Mouse (Mus musculus) lung, postnatal 14 days (tissue): ENCODE measurements around the gene Ndufs8.

Source experiments
- DNase-seq: peaks from one replicate; pipeline ENCODE4 v3.0.0; 2021

Ndufs8 gene

DNA sequence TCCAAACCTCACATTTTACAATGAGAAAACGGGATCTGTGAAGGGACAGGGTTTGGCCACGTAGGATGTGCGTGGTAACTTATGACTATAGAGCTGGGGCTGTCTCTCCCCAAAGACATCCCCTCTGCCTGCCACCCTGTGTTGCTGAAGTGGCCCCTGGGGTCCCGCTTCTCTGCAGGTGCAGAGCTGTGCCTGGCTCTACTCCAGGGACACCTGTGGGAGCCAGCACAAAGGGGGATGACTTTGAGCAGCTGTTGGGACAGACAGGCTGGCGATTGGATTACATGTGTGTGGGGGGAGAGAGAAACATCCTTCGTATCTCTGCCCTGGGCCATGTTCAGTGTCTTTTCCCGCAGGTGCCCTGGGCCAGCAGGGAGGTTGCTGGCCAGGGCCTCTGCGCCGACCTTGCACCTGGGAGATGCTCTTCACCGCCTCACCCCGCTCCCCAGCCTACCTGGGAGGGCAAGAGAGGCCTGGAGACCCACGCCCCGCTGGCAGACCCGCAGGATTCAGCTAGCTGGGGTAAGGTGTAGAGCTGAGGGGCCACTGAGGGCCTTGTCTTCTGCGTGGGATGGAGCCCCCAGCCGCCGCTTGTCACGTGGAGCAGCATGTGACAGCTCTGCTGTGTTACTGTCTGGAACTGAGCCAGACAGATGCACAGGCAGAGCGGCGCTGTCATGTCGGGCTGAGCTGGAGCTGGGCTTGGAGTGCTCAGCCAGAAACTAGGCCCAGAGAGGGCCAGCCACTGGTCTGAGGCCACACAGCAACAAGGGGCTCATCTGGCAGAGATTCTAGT lies 17.9 kb upstream of the Ndufs8 start:
- DNase-seq: no peak

DNA sequence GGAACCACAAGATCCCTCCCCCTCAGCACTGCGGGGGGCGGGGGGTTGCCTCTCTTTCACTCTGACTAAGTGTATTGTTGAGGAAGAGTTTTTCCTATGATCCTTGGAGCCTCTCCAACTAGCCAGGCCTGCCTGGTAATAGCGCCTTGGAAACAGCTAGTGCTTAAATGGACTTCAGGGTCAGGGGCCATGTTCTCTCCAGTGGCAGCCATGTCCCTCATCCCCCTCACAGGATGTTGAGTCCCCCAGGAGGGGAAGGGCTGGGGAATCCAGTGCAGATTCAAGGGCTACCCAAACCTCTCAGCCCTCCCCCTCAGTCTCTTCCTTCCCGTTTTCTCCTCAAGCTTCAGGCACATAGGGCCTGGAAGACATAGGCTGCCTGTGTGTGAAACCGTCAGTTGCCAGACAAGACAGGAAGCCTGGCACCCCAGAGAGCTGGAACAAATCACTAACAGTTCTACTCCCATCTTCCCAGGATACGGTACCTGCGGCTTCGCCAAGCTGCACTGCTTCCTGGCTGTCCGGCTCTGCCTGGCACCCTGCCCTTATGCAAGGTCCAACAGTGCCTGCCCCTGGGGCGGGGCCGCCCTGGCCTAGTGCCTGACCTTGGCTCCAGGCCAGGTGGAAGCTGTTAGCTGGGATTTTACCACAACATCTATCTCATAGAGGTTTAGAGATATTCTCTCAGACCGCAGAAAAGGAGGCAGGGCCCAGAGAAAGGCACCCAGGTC lies 16.8 kb upstream of the Ndufs8 start, which contains the start of gene Aldh3b1:
Gene Aldh3b1 (minus strand): TSS at position 598 of the 731 bp plus-strand sequence.
- peak; percentile 95 for DNase-seq

DNA sequence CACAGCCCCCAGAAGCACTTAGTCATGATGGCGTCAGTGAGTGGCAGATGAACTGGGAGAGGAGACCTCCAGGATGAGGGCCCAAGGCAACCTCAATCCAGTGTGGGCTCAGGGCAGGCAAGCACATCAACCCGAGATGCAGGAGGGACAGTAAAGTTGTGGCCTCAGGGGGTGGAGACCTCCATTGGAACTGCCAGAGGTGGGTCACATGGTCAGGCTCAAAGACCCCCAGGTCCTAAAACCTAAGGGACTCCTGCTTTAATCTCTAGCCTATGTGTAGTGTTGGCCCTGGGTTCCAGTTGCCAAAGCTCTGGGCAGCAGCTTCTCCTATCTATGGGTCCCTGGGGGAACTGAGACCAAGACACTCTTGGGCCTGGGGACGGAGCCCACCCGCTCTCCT lies 16.2 kb upstream of the Ndufs8 start:
- no peak for DNase-seq

DNA sequence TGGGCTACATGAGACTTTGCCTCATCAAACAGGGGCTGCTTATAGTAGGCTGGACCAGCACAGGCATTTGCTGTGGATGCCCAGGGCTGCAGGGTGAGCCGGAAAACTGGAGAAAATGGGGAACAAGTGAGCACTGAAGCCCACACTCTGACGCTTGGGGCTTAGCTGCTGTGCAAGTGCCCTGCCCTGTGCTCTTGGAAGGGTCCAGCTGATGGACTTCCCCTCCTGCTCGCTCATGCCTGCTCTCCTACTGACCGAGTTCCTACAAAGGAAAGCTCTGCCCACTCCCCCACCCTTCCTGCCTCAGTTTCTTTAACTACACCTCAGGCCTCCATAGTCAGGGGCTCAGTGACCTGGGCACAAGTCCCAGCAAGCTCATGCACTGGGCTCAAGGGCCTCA lies 15.4 kb upstream of the Ndufs8 start:
- DNase-seq: no peak

DNA sequence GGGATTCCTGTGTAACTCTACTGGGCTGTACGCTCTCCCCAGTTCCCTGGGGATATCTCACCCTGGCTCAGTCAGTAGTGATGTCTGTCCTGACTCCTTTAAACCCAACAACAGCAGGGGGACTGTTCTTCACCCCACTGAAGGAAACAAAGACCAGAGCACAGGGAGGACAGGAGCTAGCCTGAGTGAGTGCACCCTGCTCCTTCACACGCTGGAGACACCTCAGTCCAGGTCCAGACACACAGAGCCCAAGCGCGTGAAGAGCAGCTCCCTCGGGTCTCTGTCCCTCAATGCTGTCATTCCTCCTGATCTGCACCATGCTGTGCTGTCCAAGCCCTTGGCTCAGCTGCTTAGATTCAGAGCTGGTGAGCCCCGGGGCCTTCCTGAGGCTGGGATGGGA lies 14.1 kb upstream of the Ndufs8 start:
- no peak for DNase-seq

DNA sequence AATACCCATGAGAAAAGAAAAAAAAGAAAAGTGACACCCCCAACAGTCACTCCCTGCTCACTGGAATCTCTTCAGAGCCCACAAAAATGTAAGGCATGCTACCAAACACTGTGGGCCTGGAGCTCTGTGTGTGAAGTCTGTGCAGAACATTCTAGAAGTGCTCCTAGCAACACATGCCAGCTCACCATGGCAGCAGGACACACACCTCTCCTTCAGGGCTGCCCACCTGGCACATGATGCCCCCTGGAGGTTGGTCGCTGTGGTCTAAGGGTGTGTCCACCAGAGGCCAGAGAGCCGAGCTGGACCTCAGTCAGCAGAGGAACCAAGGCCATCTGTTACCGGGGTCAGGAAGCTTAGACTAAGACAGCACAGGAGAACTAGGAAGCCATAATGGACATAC lies 13.7 kb upstream of the Ndufs8 start:
- peak; percentile 69 for DNase-seq

DNA sequence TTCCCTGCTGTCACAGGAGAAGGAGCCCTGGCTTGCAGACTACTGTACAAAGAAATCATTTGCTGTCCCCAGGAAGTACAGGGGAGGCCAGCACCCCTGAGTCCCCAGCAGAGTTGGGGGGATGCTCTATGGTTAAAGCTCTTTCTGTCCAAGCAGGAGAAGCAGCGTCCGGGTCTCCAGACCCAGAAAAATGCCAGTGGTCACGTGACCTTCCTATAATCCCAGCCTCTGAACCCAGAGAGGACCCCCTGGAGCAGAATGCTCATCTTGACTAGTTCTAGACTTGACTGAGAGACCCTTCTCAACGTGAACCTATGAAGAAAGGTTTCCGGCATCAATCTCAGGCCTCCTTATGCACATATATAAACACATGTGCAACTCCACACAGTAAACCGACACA lies 13.3 kb upstream of the Ndufs8 start:
- no peak for DNase-seq

DNA sequence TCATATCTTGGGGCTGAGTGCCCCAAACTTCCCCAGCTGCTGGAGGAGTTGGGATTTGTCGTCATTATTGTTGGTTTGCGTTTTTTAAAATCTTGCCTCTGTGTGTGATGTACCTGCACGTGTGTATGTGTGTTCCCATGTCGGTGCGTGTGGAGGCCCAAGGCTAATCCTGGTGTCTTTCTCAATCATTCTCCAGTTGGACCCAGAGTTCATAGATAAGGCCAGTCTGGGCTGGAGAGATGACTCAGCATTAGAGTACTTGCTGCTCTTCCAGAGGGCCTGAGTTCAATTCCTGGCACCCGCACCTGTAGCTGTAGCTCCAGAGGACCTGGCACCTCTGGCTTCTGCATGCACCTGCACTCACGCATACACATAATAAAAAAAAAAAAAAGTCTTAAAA lies 12.3 kb upstream of the Ndufs8 start:
- DNase-seq: no peak

DNA sequence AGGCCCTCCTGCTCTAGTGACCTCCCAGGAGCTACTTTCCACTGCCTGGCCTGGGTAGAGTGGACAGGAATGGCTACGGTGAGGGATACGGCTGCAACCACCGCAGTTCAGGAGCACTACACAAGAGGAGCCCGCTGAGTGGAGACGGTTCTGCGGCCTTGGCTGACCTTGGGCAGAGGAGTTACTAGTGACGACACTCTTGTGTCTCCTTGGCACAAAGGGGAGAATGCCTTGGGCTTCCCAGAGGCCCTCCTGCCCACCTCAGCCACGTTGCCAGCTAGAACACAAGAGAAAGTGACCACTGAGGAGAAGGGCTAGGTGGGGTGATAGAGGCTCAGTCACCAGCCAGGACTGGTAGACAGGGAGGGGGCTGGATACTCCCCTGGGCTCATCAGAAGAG lies 11.6 kb upstream of the Ndufs8 start:
- DNase-seq: no peak

DNA sequence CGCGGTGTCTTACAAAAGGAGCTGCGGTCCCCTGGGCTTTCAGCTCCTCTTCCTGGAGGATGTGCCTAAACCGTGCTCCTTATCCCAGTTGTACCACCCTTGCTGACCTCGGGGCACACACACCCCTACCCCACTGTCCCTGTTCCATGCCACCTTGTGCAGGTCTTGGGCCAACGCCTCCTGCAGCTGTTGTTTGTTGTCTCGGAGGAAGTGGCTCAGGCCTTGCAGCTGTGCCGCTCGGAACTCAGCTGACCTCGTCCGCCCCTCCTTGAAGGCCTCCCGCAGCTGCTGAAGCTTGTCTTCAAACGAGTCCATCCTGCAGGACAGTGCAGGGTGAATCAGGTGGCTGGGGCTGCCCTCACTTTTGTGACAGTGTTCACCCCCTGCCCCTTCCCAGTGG lies 11.0 kb upstream of the Ndufs8 start:
- DNase-seq: peak; percentile 39

DNA sequence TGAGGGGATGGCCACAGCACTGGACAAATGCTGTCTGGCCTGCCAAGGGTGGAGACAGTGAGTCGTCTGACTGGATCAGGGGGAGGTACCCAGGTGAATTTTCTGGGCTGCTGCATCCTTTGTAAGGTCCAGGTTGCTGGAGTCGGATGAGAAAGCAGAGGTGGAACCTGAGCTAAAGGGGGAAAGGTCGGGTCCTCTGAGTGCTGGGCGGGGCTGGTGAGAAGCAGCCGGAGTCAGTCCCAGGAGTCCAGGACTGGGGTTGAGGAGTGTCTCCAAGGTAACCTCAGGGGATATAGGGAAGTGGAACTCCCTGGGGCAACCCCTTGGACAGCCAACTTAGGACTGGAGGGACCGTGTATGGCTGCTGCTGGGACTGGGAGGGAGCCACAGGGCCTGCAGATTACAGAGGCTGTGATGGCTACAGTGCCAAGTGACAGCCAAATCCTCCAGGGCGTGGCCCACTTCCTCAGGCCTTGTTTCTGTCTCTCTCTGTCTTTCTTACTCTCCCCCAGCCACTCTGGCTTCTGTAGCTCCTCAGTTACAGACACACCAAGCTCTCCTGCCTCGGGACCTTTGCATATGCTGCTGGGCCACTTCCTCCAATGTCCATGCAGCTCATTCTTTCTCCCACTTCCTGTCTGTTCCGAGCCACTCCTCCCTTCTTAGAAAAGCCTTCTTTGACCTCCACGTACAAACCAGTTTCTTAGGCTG lies 10.2 kb upstream of the Ndufs8 start:
- DNase-seq: no peak

DNA sequence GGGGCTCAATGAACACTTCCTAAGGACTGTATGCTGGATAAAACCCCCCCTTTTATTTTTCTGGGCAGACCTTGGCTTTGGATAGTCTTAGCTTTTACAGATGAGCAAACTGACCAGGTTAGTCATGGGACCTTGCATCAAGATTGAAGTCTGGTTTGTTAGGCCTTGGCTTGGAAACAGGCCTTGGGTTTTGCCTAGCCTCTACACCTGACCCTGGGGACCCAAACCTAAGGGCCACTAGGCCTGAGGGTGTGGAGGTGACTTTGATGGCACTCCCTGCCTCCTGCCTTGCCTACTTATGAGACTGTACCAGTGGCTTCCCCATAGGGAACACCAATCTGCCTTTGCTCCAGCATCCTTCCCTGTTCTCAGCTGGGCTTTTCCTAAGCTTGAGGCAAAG lies 7.4 kb upstream of the Ndufs8 start:
- DNase-seq: no peak

DNA sequence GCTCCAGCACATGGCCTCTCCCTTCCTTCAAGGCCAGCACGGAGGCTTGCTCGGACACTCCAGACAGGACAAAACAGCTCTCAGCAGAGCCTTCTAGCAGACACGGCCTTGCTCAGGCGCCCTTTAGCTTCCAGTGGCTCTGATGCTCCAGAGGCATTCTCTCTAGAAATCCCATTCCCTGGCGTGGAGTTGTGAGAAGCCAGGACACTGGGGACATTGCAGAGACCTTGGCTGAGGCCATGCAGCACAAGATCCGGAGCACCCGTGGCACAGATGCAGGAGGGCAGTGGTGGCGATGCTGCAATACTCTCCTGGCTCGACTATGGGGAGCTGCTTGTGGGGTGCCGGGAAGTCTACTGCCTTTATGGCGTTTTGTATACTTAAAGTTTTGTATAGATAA lies 4.2 kb upstream of the Ndufs8 start:
- no peak for DNase-seq

DNA sequence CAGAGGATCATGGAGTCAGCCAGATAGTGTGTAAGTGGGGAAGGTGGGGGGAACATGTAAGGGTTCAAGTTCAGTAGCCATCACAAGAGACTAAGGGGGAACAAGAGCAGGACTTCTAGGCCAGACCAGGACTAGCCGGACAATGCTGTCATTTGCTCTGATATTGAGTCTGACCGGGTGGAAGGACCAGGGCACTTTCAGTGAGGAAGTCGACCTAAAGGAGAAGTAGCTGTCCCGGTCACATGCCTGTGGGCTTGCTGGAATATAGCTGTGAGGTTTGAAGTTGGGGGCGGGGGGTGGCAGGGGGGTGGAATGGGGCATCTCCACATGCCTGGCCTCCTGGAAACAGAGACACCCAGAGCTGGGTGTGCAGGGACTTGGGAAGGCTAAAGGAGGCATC lies 2.0 kb upstream of the Ndufs8 start:
- no peak for DNase-seq

DNA sequence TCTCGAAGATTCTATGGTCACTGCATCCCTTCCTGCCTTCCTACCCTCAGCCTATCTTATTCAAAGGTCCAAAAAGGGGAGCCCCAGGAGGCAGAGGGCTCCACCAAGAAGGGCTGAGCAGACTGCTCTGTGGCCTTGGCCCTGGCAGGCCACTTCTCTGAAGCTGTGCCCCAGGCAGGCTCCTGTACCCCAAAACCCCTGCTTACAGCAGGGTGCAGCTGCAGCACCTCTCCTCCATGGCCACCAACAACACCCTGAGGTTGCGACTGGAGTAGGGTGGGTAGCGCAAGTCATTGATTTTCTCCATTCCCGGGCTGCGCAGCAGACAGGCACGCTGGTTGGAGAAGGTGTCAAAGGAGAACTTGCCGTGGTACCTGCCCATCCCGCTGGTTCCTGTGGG lies 1.1 kb upstream of the Ndufs8 start:
- DNase-seq: no peak

DNA sequence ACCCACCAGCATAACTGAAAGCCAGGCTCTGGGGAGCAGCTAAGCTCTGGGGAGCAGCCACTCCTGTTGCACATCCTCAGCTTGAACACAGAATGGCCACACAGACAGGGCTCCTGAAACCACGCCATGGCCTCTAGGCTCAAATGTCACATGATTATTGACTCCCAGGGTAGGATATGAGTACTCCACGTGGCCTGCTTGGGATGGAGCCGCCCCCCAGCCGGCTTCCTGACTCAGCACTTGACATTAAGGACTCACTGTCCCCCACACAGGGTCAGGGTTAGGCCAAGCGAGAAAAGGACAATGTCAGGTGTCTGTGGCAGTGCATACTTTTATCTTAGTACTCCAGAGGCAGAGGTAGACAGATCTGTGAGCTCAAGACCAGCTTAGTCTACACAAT lies 2.4 kb downstream of the Ndufs8 start:
- DNase-seq: no peak

DNA sequence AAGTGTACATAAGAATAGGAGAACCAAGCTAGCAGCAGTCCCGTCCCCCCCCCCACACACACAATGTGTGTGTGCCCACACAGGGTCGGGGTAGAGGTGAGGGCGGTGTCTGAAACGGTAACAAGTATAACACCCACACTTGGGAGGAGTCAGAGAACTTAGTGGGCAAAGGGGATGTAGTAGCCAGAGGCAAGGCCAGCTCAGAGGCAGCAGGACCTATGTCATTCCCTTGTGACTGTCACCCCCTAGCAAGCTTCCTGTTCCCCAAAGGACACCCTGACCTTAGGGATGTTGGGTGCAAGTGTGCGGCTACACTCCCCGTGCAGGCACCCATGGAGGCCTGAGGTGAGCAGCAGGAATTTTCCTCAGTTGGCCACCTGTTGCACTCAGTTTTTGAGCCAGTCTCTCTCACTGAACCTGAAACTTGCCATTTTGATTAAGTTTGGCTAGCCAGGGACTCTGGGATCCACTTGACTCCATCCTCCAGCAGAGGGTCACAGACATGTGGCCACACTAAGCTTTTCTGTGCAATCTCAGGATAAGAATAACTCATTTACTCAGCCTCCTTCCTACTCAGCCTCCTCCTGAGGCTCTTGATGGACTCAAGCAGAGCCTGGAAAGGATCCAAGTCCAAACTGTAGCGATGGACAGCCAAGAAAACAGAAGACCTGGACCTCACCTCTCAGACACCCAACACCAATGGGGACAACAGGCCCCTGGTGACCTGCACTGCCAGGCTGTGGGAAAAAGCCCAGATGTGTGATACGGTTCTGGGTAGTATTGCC lies 4.5 kb downstream of the Ndufs8 start:
- no peak for DNase-seq

DNA sequence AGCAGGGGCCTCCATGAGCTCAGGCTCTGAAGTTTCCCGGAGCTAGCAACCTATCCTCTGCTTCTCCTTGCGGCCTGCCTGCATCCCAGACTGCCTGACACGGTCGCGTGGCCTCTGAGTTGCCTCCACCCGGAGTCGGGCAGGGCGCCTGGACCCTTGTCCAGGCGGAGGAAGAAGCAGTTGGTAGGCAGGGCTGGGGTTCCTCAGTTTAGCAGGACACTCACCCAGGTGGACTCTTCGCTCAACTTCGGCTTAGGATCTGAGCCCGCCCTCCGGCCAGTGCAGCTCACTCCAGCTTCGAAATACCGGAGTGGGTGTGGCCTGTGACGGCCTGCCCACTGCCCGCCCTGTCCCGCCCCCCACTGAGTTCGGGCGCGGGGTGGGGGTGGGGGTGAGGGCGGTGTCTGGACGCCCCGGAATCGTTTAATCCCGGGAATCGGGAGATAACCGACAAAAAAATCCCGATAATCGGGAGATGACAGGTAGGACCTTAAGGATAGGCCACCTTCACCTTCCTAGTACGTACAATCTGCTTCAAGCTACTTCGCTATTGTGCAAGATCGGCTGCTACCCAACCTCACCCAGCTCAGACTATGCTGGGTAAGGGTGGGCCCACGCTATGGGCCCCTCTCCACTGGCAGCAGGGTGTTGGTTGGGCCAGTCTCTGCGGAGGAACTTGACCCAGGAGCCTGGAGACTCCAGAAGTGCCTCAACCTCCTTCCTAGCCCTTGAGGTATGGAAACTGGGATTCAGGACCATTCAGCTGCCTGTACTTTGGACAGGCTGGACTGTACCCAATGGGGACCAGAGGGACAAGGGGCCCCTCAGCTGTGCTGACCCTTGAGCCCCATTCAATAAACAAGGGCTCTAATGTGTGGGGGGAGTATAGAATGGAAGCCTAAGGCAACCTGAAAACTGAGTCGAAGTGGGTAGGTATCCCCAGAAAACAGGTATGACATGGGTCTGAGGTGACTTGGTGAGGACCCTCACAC lies 5.5 kb downstream of the Ndufs8 start, which contains the start of gene Tcirg1:
Gene Tcirg1 (minus strand): TSS at position 339 of the 992 bp plus-strand sequence.
- DNase-seq: peak; percentile 82

DNA sequence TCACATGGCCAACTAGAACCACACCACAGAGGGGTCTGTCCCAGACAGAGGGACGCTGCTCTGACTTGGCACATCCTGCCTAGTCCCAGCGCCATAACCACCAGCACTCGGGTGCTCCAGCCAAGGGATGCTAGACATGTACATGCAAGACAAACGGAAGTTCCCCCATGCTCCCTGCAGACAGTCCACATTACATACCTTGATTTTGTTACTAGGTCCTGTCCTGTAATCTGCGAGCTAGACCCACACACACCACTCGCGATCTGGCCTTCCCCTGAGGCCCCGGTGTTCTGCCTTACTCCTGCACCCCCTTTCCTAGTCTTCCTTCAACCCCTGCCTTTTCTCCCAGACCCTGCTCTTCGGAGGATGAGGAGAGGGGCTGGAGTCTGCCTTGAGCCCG lies 6.2 kb downstream of the Ndufs8 start:
- DNase-seq: no peak

DNA sequence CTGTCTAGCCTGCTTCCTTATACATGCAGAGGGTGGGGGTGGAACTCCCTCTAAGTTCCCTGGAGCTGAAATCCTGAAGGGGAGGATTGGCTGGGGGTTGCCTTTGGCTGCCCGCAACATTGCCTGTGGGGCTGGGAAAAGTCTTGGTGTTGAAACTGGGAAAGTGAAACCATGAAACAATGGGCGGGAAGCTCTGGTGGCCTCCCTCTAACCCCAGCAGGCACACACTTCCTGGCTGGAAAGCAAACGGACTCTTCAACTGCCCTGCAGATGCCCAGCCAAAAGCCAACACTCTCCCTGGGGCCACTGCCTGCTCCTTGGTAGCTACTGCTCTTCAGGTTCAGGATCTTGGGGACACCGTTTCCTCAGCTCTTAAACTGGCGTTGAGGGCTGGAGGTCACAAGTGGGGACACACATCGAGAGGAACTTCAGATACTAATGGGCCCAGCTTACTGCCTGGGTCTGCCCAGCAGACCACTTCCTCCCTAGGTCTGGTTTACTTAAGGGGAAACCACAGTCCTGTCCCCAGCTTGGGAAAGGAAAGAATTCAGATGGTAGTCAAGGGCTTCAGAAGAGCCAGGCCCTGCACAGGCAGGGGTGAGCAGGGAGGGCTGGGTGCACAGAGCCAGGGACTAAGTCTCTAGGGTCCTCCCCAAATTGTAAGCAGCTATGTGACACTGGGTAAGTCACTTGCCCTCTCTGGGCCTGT lies 7.2 kb downstream of the Ndufs8 start:
- peak; percentile 61 for DNase-seq

DNA sequence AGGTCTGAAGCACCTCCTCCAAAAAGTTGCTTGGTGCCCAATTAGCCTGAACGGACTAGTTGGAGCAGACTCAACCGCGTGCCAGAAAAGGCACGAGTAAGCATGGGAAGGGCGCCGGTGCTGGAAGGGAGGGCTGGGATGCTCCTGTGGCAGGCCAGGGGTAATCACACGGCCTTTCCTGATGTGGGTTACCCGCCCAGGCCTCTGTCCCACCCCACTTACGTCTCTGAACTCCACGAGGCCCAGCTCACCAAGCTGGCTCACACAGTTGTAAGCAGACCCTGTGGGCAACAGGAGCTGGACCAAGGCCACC lies 8.3 kb downstream of the Ndufs8 start:
- DNase-seq: no peak
